Mouse (Mus musculus) limb, embryonic 12.5 days (tissue): Measurements from ENCODE around the gene Rpl26. TPM values are rescaled to one million over a fixed set of nuclear protein-coding genes. Genes with fewer than 3 reads are reported as not detected.
A peak's percentile ranks its signal among the peaks of the same experiment; 100 is the strongest.

Experiments used
- ATAC-seq: fragments of 200-750 bp; cut with Nextera tagmentation; 2 replicates; pipeline ENCODE4 v1.8.0; 2017; ENCODE audit warnings: low read depth, moderate TSS enrichment; ENCODE audit not compliant: insufficient number of reproducible peaks, insufficient read depth, low FRiP score, low TSS enrichment
- H3K27ac ChIP-seq: fragments of 300-500 bp; sonication (generic); 2 replicates; pipeline ENCODE4 v1.5.1; 2016; ENCODE audit warnings: mild to moderate bottlenecking, moderate library complexity
- H3K27me3 ChIP-seq: fragments of 300-500 bp; sonication (generic); 2 replicates; pipeline ENCODE4 v1.6.1; 2016; ENCODE audit warnings: mild to moderate bottlenecking, moderate library complexity
- H3K36me3 ChIP-seq: fragments of 300-500 bp; sonication (generic); 2 replicates; pipeline ENCODE4 v1.6.1; 2016; ENCODE audit warnings: mild to moderate bottlenecking, moderate library complexity
- H3K4me1 ChIP-seq: fragments of 300-500 bp; sonication (generic); replicated peaks from 2 replicates; pipeline ENCODE4 v1.6.1; 2016
- H3K4me2 ChIP-seq: fragments of 300-500 bp; sonication (generic); 2 replicates; pipeline ENCODE4 v1.6.1; 2016; ENCODE audit warnings: mild to moderate bottlenecking, moderate library complexity
- H3K4me3 ChIP-seq: fragments of 300-500 bp; sonication (generic); replicated peaks from 2 replicates; pipeline ENCODE4 v1.5.1; 2016; ENCODE audit warnings: mild to moderate bottlenecking
- H3K9ac ChIP-seq: fragments of 300-500 bp; sonication (generic); replicated peaks from 2 replicates; pipeline ENCODE4 v1.6.1; 2016; ENCODE audit warnings: mild to moderate bottlenecking, moderate library complexity
- H3K9me3 ChIP-seq: fragments of 300-500 bp; sonication (generic); 2 replicates; pipeline ENCODE4 v1.6.1; 2016; ENCODE audit warnings: mild to moderate bottlenecking, moderate library complexity
- WGBS: fragments of 180-500 bp; shearing (Covaris S2); methylation state at CpG from one replicate; pipeline ENCODE4 v1.1.7; 2016; 5-methylcytosine and 5-hydroxymethylcytosine counted together
- polyA plus RNA-seq: library from polyadenylated mRNA; unstranded; fragments of >200 nt; fragmentation: Nextera tagmentation; extraction: Ambion mirVana; gene quantifications from 2 replicates; pipeline ENCODE4 v1.2.1, GENCODE M21; 2016

Rpl26 gene
- polyA plus RNA-seq, 1 experiment from 2014 or later, result 1,101 TPM

DNA sequence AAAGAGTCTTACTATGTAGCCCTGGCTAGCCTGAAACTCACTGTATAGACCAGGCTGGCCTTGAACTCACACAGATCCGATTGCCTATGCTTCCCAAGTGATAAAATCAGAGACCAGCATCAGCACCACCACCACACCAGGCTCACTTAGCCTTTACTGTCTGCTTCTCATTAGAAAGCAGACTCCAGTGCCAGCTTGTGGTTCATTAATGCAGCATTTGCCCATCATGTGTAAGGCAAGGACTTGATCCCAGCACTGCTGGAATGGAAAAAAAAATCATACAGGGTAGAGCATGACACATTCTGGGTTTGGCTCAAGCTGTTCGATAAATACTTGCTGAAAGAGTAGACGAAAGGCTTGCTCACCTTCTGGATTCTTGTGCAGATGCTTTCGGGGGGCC, 44.6 kb downstream of the Rpl26 start:
- ATAC-seq, result no peak
- Histone ChIP-seq H3K4me3 (no peak overlapping the region), H3K9me3 (no peaks in the 10 kb centered on the region), H3K4me2 (no peak overlapping the region), H3K9ac (no peak overlapping the region), H3K36me3 (no peaks in the 10 kb centered on the region), H3K27ac (no peak overlapping the region), H3K4me1 (0 out of 2 replicates have a peak, but pooled peaks cover 6% of the 10 kb centered on the region), H3K27me3 (peaks cover 40% of the 10 kb centered on the region)
- WGBS, result 82% methylated on average over 4 of the region's 4 CpGs

- Histone ChIP-seq H3K27me3 (peaks cover 49% of the 10 kb centered on the region), H3K4me3 (peak overlapping the region; percentile 19), H3K4me1 (0 out of 2 replicates have a peak, but pooled peaks cover 6% of the 10 kb centered on the region), H3K27ac (no peak overlapping the region), H3K9me3 (no peaks in the 10 kb centered on the region), H3K36me3 (no peaks in the 10 kb centered on the region), H3K9ac (0 out of 2 replicates have a peak overlapping the region, but pooled peaks have one; percentile 18), H3K4me2 (peak overlapping the region; percentile 43)
- ATAC-seq, result no peak
- 10% methylated on average over 16 of the region's 16 CpGs for WGBS
These were observed 45.5 kb downstream of the Rpl26 start for GRCm38 (mm10) chr11:68946806-68947440.

- Histone ChIP-seq H3K4me3 (peak overlapping the region; percentile 19), H3K9me3 (no peaks in the 10 kb centered on the region), H3K27ac (no peak overlapping the region), H3K4me2 (peak overlapping the region; percentile 43), H3K4me1 (0 out of 2 replicates have a peak, but pooled peaks cover 6% of the 10 kb centered on the region), H3K9ac (no peak overlapping the region; the same call in 1 of the 2 replicates), H3K27me3 (peaks cover 55% of the 10 kb centered on the region), H3K36me3 (no peaks in the 10 kb centered on the region)
- WGBS, result 8% methylated on average over 12 of the region's 12 CpGs
- ATAC-seq, result no peak
These were observed 46.2 kb downstream of the Rpl26 start for GRCm38 (mm10) chr11:68947542-68947993.

- 9% methylated on average over 13 of the region's 13 CpGs for WGBS
- peaks cover 22% of the 10 kb centered on the region for H3K4me1 ChIP-seq
- no peaks in the 10 kb centered on the region for H3K9me3 ChIP-seq
- 0 out of 2 replicates have a peak overlapping the region, but pooled peaks have one; percentile 23 for H3K9ac ChIP-seq
- peaks cover 71% of the 10 kb centered on the region for H3K27me3 ChIP-seq
- no peak for ATAC-seq
- H3K27ac ChIP-seq, result no peak overlapping the region
- H3K4me3 ChIP-seq, result peak overlapping the region; percentile 38
- H3K36me3 ChIP-seq, result no peaks in the 10 kb centered on the region
- H3K4me2 ChIP-seq, result peak overlapping the region; percentile 65
These were observed 52.5 kb downstream of the Rpl26 start for GRCm38 (mm10) chr11:68953903-68954302.

DNA sequence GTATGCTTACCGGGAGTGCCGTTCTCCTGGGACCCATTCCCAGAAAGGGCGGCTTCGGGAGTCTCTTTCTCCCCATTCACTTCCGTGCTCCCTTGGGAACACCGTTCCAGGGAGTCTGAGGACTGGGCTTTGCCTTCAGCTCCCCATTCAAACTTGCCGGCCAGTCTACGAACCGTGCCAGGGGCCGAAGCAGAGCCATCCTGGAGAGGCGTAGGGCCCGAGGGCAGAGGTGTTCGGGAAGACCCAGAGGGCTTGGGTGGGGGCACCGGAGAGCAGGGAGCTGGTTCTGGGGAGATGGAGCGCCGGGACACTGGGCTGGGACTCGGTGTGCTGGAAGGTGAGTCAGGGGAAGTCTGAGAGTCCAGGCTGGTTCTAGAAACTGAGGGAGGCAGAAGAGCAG, 53.0 kb downstream of the Rpl26 start:
- H3K9ac ChIP-seq, result peak overlapping the region; percentile 58
- no peak for ATAC-seq
- peak overlapping the region; percentile 65 for H3K4me2 ChIP-seq
- peak overlapping the region; percentile 38 for H3K4me3 ChIP-seq
- WGBS, result 1% methylated on average over 17 of the region's 17 CpGs
- no peaks in the 10 kb centered on the region for H3K9me3 ChIP-seq
- no peaks in the 10 kb centered on the region for H3K36me3 ChIP-seq
- peaks cover 22% of the 10 kb centered on the region for H3K4me1 ChIP-seq
- no peak overlapping the region for H3K27ac ChIP-seq
- peaks cover 68% of the 10 kb centered on the region for H3K27me3 ChIP-seq

DNA sequence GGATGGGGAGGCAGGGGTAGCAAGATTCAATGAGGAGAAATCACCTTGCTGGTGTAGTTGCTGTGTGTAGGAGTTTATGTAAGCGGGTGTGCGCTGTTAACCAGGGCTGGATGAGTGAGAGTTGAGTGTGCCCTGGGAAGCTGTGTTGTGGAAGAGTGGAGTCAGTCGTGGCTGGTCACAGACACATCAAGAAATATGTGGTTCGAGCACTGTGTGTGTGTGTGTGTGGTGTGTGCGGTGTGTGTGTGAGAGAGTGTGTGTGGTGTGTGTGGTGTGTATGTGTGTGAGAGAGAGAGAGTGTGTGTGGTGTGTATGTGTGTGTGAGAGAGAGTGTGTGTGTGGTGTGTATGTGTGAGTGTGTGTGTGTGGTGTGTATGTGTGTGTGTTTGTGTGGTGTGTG, 54.1 kb downstream of the Rpl26 start:
- Histone ChIP-seq H3K27ac (no peak overlapping the region), H3K4me1 (peaks cover 22% of the 10 kb centered on the region), H3K9ac (0 out of 2 replicates have a peak overlapping the region, but pooled peaks have one; percentile 58), H3K27me3 (peaks cover 63% of the 10 kb centered on the region), H3K4me2 (peak overlapping the region; percentile 65), H3K36me3 (no peaks in the 10 kb centered on the region), H3K4me3 (peak overlapping the region; percentile 38; the same call in 1 of the 2 replicates), H3K9me3 (no peaks in the 10 kb centered on the region)
- no peak for ATAC-seq
- WGBS, result 72% methylated on average over 5 of the region's 5 CpGs

GRCm38 (mm10) chr11:68956107-68956506, 54.7 kb downstream of the Rpl26 start:
- Histone ChIP-seq H3K36me3 (no peaks in the 10 kb centered on the region), H3K9ac (no peak overlapping the region), H3K4me2 (peak overlapping the region; percentile 27; the same call in 1 of the 2 replicates), H3K27me3 (peaks cover 59% of the 10 kb centered on the region), H3K27ac (no peak overlapping the region), H3K4me1 (peaks cover 22% of the 10 kb centered on the region), H3K4me3 (0 out of 2 replicates have a peak overlapping the region, but pooled peaks have one; percentile 15), H3K9me3 (no peaks in the 10 kb centered on the region)
- WGBS, result 60% methylated on average over 3 of the region's 3 CpGs
- ATAC-seq, result no peak

Other genes with a start within 250 kb of the Rpl26 start
- gene Myh10, start 210.0 kb upstream of the Rpl26 start, polyA plus RNA-seq, result 175 and 189 TPM in 2 replicates
- 69.5 and 74.7 TPM in 2 replicates for gene Ndel1, start 29.7 kb upstream of the Rpl26 start, polyA plus RNA-seq
- 0.05 TPM in 1 of 2 replicates, not detected in the other for gene Rnf222, start 13.0 kb upstream of the Rpl26 start, polyA plus RNA-seq
- not detected in 2 replicates for gene Odf4, start 25.5 kb downstream of the Rpl26 start, polyA plus RNA-seq
- 6.1 and 7.0 TPM in 2 replicates for gene Arhgef15, start 55.9 kb downstream of the Rpl26 start, polyA plus RNA-seq
- gene Slc25a35, start 66.5 kb downstream of the Rpl26 start, polyA plus RNA-seq, result 2.3 and 2.6 TPM in 2 replicates
- gene Rangrf, start 73.6 kb downstream of the Rpl26 start, polyA plus RNA-seq, result 64.6 and 69.6 TPM in 2 replicates
- gene Pfas, start 106.9 kb downstream of the Rpl26 start, polyA plus RNA-seq, result 45.7 and 48.5 TPM in 2 replicates
- gene Ctc1, start 114.3 kb downstream of the Rpl26 start, polyA plus RNA-seq, result 70.5 and 73.8 TPM in 2 replicates
- gene Aurkb, start 144.1 kb downstream of the Rpl26 start, polyA plus RNA-seq, result 169 and 171 TPM in 2 replicates
- 9.2 and 10.0 TPM in 2 replicates for gene Borcs6, start 158.1 kb downstream of the Rpl26 start, polyA plus RNA-seq
- 39.5 and 41.0 TPM in 2 replicates for gene Tmem107, start 169.2 kb downstream of the Rpl26 start, polyA plus RNA-seq
- 68.0 and 79.5 TPM in 2 replicates for gene Vamp2, start 186.9 kb downstream of the Rpl26 start, polyA plus RNA-seq
- 7.2 and 10.4 TPM in 2 replicates for gene Per1, start 193.6 kb downstream of the Rpl26 start, polyA plus RNA-seq
- 0.56 and 0.74 TPM in 2 replicates for gene Hes7, start 218.8 kb downstream of the Rpl26 start, polyA plus RNA-seq
- 0.22 and 0.76 TPM in 2 replicates for gene 9130213A22Rik, start 221.0 kb downstream of the Rpl26 start, polyA plus RNA-seq
- gene Aloxe3, start 224.3 kb downstream of the Rpl26 start, polyA plus RNA-seq, result 0.58 and 0.77 TPM in 2 replicates